Mouse (Mus musculus): ENCODE measurements around the gene Elk3. TPM values are rescaled to one million over a fixed set of nuclear protein-coding genes. Genes with fewer than 3 reads are reported as not detected.
A peak's percentile ranks its signal among the peaks of the same experiment; 100 is the strongest.
"Not testable (repeated sequence)": the region's sequence is repeated elsewhere in the genome, so short reads cannot be mapped to it uniquely, and the experiment has no call there.

Elk3 gene
- 12.2 and 13.6 TPM in 2 replicates for polyA plus RNA-seq (2014; fragmentation: Nextera tagmentation; extraction: Ambion mirVana)

- H3K27me3 ChIP-seq (ENCODE audit: control insufficient read depth, insufficient read depth, low read length), result peaks cover 5% of the 10 kb centered on the region; the same call in 1 of the 2 replicates
Observed at GRCm38 (mm10) chr10:93310721-93311411, at the start of gene Elk3. Elk3 (minus strand) TSS chr10:93311135.

GRCm38 (mm10) chr10:93360623-93361022, 49.7 kb upstream of the Elk3 start:
- peaks cover 6% of the 10 kb centered on the region; the same call in 1 of the 2 replicates for H3K4me1 ChIP-seq (ENCODE audit: control insufficient read depth, insufficient read depth, low read length)
- H3K27ac ChIP-seq (ENCODE audit: low read depth, low read length), result no peak overlapping the region
- 50% methylated on average over 3 of the region's 3 CpGs for WGBS
- no peaks in the 10 kb centered on the region for H3K9me3 ChIP-seq (ENCODE audit: control insufficient read depth, low read length)
- no peak overlapping the region for H3K9ac ChIP-seq (ENCODE audit: low read length)
- DNase-seq (ENCODE audit: low spot score, missing footprints) (no peak), ATAC-seq (ENCODE audit: low FRiP score) (no peak)
- no peak overlapping the region for H3K4me2 ChIP-seq
- no peaks in the 10 kb centered on the region for H3K27me3 ChIP-seq (ENCODE audit: control insufficient read depth, insufficient read depth, low read length)
- no peaks in the 10 kb centered on the region for H3K36me3 ChIP-seq (ENCODE audit: control insufficient read depth, insufficient read depth, low read length)
- no peak overlapping the region for H3K4me3 ChIP-seq (ENCODE audit: low read depth, low read length)

More at GRCm38 (mm10) chr10:93310721-93311411, at the start of gene Elk3:
- Histone ChIP-seq H3K4me3 (ENCODE audit: low read depth, low read length) (peak within 1 kb of the TSS; percentile 53), H3K36me3 (ENCODE audit: control insufficient read depth, insufficient read depth, low read length) (no peaks in the 10 kb centered on the region), H3K4me1 (ENCODE audit: control insufficient read depth, insufficient read depth, low read length) (peaks cover 3% of the 10 kb centered on the region; the same call in 1 of the 2 replicates), H3K27ac (ENCODE audit: low read depth, low read length) (peak within 1 kb of the TSS; percentile 10; the same call in 1 of the 2 replicates), H3K4me2 (peak within 1 kb of the TSS; percentile 96), H3K9me3 (ENCODE audit: control insufficient read depth, low read length) (no peaks in the 10 kb centered on the region), H3K9ac (ENCODE audit: low read length) (peak within 1 kb of the TSS; percentile 76)
- peak; percentile 76 for ATAC-seq (ENCODE audit: low FRiP score)
- under 1% methylated on average over 31 of the region's 53 CpGs for WGBS
- DNase-seq (ENCODE audit: low spot score, missing footprints), result peak; percentile 94

- H3K27ac ChIP-seq (ENCODE audit: low read depth, low read length); DNase-seq (ENCODE audit: low spot score, missing footprints); H3K36me3 ChIP-seq (ENCODE audit: control insufficient read depth, insufficient read depth, low read length); H3K4me1 ChIP-seq (ENCODE audit: control insufficient read depth, insufficient read depth, low read length); H3K27me3 ChIP-seq (ENCODE audit: control insufficient read depth, insufficient read depth, low read length); H3K4me2 ChIP-seq; H3K4me3 ChIP-seq (ENCODE audit: low read depth, low read length); ATAC-seq (ENCODE audit: low FRiP score); H3K9ac ChIP-seq (ENCODE audit: low read length); H3K9me3 ChIP-seq (ENCODE audit: control insufficient read depth, low read length): not testable (repeated sequence)
- 80% methylated on average over 4 of the region's 4 CpGs for WGBS
Observed at GRCm38 (mm10) chr10:93360190-93360589, 49.3 kb upstream of the Elk3 start.

- no peak overlapping the region for H3K4me3 ChIP-seq (ENCODE audit: low read depth, low read length)
- no peak overlapping the region for H3K27ac ChIP-seq (ENCODE audit: low read depth, low read length)
- H3K4me2 ChIP-seq, result no peak overlapping the region
- no peaks in the 10 kb centered on the region for H3K9me3 ChIP-seq (ENCODE audit: control insufficient read depth, low read length)
- H3K27me3 ChIP-seq (ENCODE audit: control insufficient read depth, insufficient read depth, low read length), result no peaks in the 10 kb centered on the region
- peaks cover 6% of the 10 kb centered on the region; the same call in 1 of the 2 replicates for H3K4me1 ChIP-seq (ENCODE audit: control insufficient read depth, insufficient read depth, low read length)
- DNase-seq (ENCODE audit: low spot score, missing footprints), result no peak
- H3K9ac ChIP-seq (ENCODE audit: low read length), result no peak overlapping the region
- WGBS, result 78% methylated on average over 7 of the region's 7 CpGs
- H3K36me3 ChIP-seq (ENCODE audit: control insufficient read depth, insufficient read depth, low read length), result no peaks in the 10 kb centered on the region
- ATAC-seq (ENCODE audit: low FRiP score), result no peak
Observed at GRCm38 (mm10) chr10:93359339-93359863, 48.5 kb upstream of the Elk3 start.

- Histone ChIP-seq H3K4me1 (ENCODE audit: control insufficient read depth, insufficient read depth, low read length) (0 out of 2 replicates have a peak, but pooled peaks cover 2% of the 10 kb centered on the region), H3K27me3 (ENCODE audit: control insufficient read depth, insufficient read depth, low read length) (no peaks in the 10 kb centered on the region), H3K4me2 (no peak overlapping the region), H3K36me3 (ENCODE audit: control insufficient read depth, insufficient read depth, low read length) (no peaks in the 10 kb centered on the region), H3K9ac (ENCODE audit: low read length) (no peak overlapping the region), H3K27ac (ENCODE audit: low read depth, low read length) (no peak overlapping the region), H3K4me3 (ENCODE audit: low read depth, low read length) (no peak overlapping the region), H3K9me3 (ENCODE audit: control insufficient read depth, low read length) (no peaks in the 10 kb centered on the region)
- no peak for ATAC-seq (ENCODE audit: low FRiP score)
- DNase-seq (ENCODE audit: low spot score, missing footprints), result no peak
- 86% methylated on average over 4 of the region's 4 CpGs for WGBS
Observed at GRCm38 (mm10) chr10:93358878-93359277, 47.9 kb upstream of the Elk3 start.

- no peak overlapping the region for H3K4me3 ChIP-seq (ENCODE audit: low read depth, low read length)
- WGBS, result 95% methylated on average over 5 of the region's 5 CpGs
- no peaks in the 10 kb centered on the region for H3K36me3 ChIP-seq (ENCODE audit: control insufficient read depth, insufficient read depth, low read length)
- 0 out of 2 replicates have a peak, but pooled peaks cover 2% of the 10 kb centered on the region for H3K4me1 ChIP-seq (ENCODE audit: control insufficient read depth, insufficient read depth, low read length)
- DNase-seq (ENCODE audit: low spot score, missing footprints) (no peak), ATAC-seq (ENCODE audit: low FRiP score) (no peak)
- no peak overlapping the region for H3K4me2 ChIP-seq
- H3K9me3 ChIP-seq (ENCODE audit: control insufficient read depth, low read length), result no peaks in the 10 kb centered on the region
- H3K9ac ChIP-seq (ENCODE audit: low read length), result no peak overlapping the region
- H3K27me3 ChIP-seq (ENCODE audit: control insufficient read depth, insufficient read depth, low read length), result no peaks in the 10 kb centered on the region
- H3K27ac ChIP-seq (ENCODE audit: low read depth, low read length), result no peak overlapping the region
Observed at GRCm38 (mm10) chr10:93357162-93357561, 46.2 kb upstream of the Elk3 start.

GRCm38 (mm10) chr10:93356122-93356521, 45.2 kb upstream of the Elk3 start:
- H3K4me3 ChIP-seq (ENCODE audit: low read depth, low read length), result no peak overlapping the region
- H3K27me3 ChIP-seq (ENCODE audit: control insufficient read depth, insufficient read depth, low read length), result no peaks in the 10 kb centered on the region
- no peak overlapping the region for H3K9ac ChIP-seq (ENCODE audit: low read length)
- no peak overlapping the region for H3K4me2 ChIP-seq
- no peak for ATAC-seq (ENCODE audit: low FRiP score)
- no peak overlapping the region for H3K27ac ChIP-seq (ENCODE audit: low read depth, low read length)
- 91% methylated on average over 9 of the region's 9 CpGs for WGBS
- H3K4me1 ChIP-seq (ENCODE audit: control insufficient read depth, insufficient read depth, low read length), result 0 out of 2 replicates have a peak, but pooled peaks cover 2% of the 10 kb centered on the region
- no peaks in the 10 kb centered on the region for H3K36me3 ChIP-seq (ENCODE audit: control insufficient read depth, insufficient read depth, low read length)
- no peaks in the 10 kb centered on the region for H3K9me3 ChIP-seq (ENCODE audit: control insufficient read depth, low read length)
- DNase-seq (ENCODE audit: low spot score, missing footprints), result no peak

- Histone ChIP-seq H3K4me2 (no peak overlapping the region), H3K36me3 (ENCODE audit: control insufficient read depth, insufficient read depth, low read length) (no peaks in the 10 kb centered on the region), H3K9ac (ENCODE audit: low read length) (no peak overlapping the region), H3K27ac (ENCODE audit: low read depth, low read length) (no peak overlapping the region), H3K9me3 (ENCODE audit: control insufficient read depth, low read length) (no peaks in the 10 kb centered on the region), H3K4me3 (ENCODE audit: low read depth, low read length) (no peak overlapping the region), H3K27me3 (ENCODE audit: control insufficient read depth, insufficient read depth, low read length) (no peaks in the 10 kb centered on the region), H3K4me1 (ENCODE audit: control insufficient read depth, insufficient read depth, low read length) (0 out of 2 replicates have a peak, but pooled peaks cover 2% of the 10 kb centered on the region)
- DNase-seq (ENCODE audit: low spot score, missing footprints) (no peak), ATAC-seq (ENCODE audit: low FRiP score) (0 out of 2 replicates have a peak, but pooled peaks have one; percentile 33)
- 55% methylated on average over 8 of the region's 8 CpGs for WGBS
Observed at GRCm38 (mm10) chr10:93355276-93355927, 44.5 kb upstream of the Elk3 start.

All from midbrain, embryonic 11.5 days (tissue).